Mouse (Mus musculus): ENCODE measurements around the gene Camkk1. TPM values are rescaled to one million over a fixed set of nuclear protein-coding genes. Genes with fewer than 3 reads are reported as not detected.

The Camkk1 gene
- polyA plus RNA-seq, 1 experiment from 2014 or later = 7.5 TPM

DNA sequence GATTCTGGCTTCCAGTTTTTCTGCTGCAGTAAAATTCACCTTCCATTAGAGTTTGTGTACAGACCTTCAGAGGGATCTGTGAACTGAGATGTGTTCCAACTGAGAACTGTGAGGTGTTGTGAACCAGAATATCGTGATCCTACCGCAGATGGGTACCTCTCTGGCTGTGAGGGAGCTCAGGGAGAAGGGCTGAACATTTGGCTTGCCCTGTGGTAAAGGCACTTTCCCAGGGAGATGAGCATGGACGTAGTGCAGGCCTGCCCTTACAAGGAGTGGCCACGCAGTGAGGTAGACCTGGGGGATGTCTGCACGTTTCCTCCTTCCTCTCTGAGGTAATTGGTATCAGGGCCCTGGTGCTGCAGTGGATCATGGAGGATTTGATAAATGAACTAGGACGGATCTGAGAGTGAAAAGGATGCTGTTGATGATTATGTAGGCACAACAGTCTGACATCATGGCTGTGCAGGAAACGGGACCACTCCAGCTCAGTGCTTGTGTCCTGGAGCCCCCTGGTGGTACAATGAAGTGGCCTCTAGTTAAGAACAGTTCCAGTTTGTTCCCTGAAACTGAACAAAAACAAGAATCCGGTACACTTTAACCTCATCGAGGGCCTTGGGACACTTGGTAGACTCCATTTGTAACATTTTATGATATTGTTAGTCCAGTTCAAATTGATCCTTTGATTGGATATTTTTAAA is 20.4 kb downstream of the Camkk1 start:
- ATAC-seq (ENCODE audit: low read depth) = peak; percentile 63; the same call in 1 of the 2 replicates
- Histone ChIP-seq H3K27me3 (ENCODE audit: control insufficient read depth, insufficient read depth, low read depth, low read length) (no peaks in the 10 kb centered on the region), H3K4me1 (replicated peaks; ENCODE audit: control insufficient read depth, insufficient read depth, low read length) (no peaks in the 10 kb centered on the region), H3K36me3 (ENCODE audit: control insufficient read depth, insufficient read depth, low read length) (no peaks in the 10 kb centered on the region), H3K27ac (ENCODE audit: low read length) (no peak overlapping the region), H3K4me2 (ENCODE audit: low read depth, low read length) (no peak overlapping the region), H3K9ac (ENCODE audit: low read length) (no peak overlapping the region), H3K4me3 (ENCODE audit: low read length) (no peak overlapping the region), H3K9me3 (ENCODE audit: control insufficient read depth, low read length) (no peaks in the 10 kb centered on the region)
- WGBS = 48% methylated on average over 9 of the region's 9 CpGs

DNA sequence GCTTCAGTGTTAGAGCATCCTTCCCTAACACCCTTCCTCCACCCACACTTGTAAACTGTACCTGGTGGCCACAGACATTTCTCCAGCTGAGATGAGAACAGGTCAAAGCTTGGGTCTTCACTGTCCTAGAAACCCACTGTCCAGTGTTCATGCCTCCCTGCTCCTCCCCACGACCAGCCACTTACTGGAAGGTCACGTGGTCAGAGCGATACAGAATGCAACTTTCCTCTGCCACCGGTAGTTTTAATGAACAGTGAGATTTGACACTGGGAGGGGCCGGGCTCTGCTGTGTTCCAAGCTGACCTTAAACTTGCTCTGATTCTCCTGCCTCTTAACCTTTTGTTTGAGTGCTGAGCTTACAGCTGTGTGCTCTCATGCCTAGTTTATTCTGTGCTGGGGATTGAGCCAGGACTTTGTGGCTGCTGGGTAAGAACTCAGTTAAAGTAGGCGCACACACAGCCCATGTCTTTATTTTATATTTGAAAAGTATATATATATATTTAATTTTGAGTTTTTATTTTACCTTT is 25.5 kb downstream of the Camkk1 start:
- no peak overlapping the region for H3K27ac ChIP-seq (ENCODE audit: low read length)
- 17% methylated on average over 6 of the region's 6 CpGs for WGBS
- no peak overlapping the region for H3K4me3 ChIP-seq (ENCODE audit: low read length)
- no peaks in the 10 kb centered on the region for H3K27me3 ChIP-seq (ENCODE audit: control insufficient read depth, insufficient read depth, low read depth, low read length)
- no peak for ATAC-seq (ENCODE audit: low read depth)
- H3K9me3 ChIP-seq (ENCODE audit: control insufficient read depth, low read length) = no peaks in the 10 kb centered on the region
- no peak overlapping the region for H3K4me2 ChIP-seq (ENCODE audit: low read depth, low read length)
- 0 out of 2 replicates have a peak overlapping the region, but pooled peaks have one; percentile 4 for H3K9ac ChIP-seq (ENCODE audit: low read length)
- H3K36me3 ChIP-seq (ENCODE audit: control insufficient read depth, insufficient read depth, low read length) = no peaks in the 10 kb centered on the region
- H3K4me1 ChIP-seq (replicated peaks; ENCODE audit: control insufficient read depth, insufficient read depth, low read length) = peaks cover 13% of the 10 kb centered on the region

DNA sequence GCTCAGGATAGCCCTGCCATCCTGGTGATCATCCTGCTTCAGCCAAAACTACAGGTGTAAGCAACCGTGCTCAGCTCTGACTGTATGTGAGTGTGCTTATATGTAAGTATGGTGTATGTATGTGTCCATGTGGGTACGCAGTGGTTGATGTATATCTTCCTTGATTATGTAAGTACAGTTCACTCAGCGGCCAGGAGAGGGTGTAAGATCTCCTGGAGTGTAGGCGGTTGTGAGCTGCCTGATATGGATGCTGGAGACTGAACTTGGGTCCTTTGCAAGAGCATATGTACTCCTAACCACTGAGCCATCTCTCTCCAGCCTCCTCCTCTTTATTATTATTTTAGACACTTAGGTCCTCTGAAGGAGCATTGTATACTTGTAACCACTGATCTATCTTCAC is 26.0 kb downstream of the Camkk1 start:
- no peaks in the 10 kb centered on the region for H3K36me3 ChIP-seq (ENCODE audit: control insufficient read depth, insufficient read depth, low read length)
- H3K4me1 ChIP-seq (replicated peaks; ENCODE audit: control insufficient read depth, insufficient read depth, low read length) = peaks cover 16% of the 10 kb centered on the region
- 68% methylated on average over 4 of the region's 4 CpGs for WGBS
- no peak overlapping the region for H3K9ac ChIP-seq (ENCODE audit: low read length)
- ATAC-seq (ENCODE audit: low read depth) = no peak
- no peak overlapping the region for H3K27ac ChIP-seq (ENCODE audit: low read length)
- H3K27me3 ChIP-seq (ENCODE audit: control insufficient read depth, insufficient read depth, low read depth, low read length) = no peaks in the 10 kb centered on the region
- H3K4me2 ChIP-seq (ENCODE audit: low read depth, low read length) = no peak overlapping the region
- no peaks in the 10 kb centered on the region for H3K9me3 ChIP-seq (ENCODE audit: control insufficient read depth, low read length)
- no peak overlapping the region for H3K4me3 ChIP-seq (ENCODE audit: low read length)

DNA sequence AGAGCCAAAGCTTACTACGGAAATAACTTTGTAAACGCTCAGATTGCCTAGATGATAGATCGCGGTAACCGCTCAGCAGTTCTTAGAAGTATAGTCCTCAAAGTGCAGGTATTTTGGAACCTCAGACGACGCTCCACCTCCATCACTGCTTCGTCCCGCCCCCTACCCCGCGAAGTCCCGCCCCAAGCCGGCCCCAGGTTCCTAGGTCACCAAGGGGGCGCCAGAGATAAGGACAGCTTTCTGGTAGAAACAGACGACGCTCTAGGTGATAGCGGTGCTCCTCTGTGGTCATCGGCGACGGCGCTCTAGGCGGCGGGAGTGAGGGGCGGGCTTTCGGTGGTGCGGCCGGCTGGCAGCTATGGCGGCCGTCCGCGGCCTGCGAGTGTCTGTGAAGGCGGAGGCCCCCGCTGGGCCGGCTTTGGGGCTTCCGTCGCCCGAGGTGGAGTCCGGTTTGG is 28.8 kb downstream of the Camkk1 start, which contains the start of gene Ncbp3:
Gene Ncbp3, plus strand, starts transcription at position 242 of the 455 bp plus-strand sequence.
- Histone ChIP-seq H3K4me3 (ENCODE audit: low read length) (peak within 1 kb of the TSS; percentile 70), H3K4me1 (replicated peaks; ENCODE audit: control insufficient read depth, insufficient read depth, low read length) (peaks cover 16% of the 10 kb centered on the region), H3K27ac (ENCODE audit: low read length) (peak within 1 kb of the TSS; percentile 80), H3K9me3 (ENCODE audit: control insufficient read depth, low read length) (no peaks in the 10 kb centered on the region), H3K27me3 (ENCODE audit: control insufficient read depth, insufficient read depth, low read depth, low read length) (no peaks in the 10 kb centered on the region), H3K36me3 (ENCODE audit: control insufficient read depth, insufficient read depth, low read length) (peaks cover 7% of the 10 kb centered on the region), H3K4me2 (ENCODE audit: low read depth, low read length) (peak within 1 kb of the TSS; percentile 83), H3K9ac (ENCODE audit: low read length) (peak within 1 kb of the TSS; percentile 91)
- peak; percentile 95 for ATAC-seq (ENCODE audit: low read depth)
- under 1% methylated on average over 35 of the region's 39 CpGs for WGBS

DNA sequence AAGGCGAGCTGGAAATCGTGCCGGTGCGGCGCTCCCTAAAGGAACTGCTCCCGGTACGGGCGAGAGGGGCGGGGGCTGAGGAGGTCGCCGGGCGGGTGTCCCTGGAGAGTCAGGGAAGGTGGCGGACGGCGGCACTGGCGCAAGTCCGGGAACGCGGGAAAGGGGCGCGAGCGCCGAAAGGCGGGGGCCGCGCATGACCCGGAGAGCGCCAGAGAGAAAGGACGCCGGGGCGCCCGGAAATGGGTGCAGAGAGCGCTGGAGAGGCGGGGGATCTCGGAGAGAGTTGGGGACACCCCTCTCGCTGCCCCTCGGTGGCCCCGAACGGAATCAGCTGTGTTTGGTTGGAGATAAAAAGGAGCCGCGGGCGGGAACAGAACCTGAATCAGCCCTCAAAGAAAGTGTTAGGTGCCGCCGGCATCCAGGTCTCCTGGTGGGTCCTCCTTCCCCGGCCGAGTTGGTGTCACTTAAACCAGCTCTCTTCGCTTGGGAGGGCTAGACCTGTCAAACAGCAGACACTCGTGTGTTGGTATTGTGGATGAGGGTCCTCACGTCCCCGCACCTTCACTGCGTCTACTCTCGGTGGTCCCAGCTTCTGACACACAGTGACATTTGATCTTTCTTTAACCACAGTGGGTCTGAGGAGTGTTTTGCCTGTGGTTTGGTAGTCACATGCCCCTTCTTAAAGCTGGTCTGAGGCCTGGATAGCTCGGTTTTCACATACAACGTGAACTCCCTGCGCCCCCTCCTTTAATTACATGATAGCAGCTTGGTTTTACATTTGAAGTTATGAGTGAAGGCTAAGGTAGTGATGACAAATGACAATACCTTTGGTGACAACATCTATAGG is 29.4 kb downstream of the Camkk1 start:
- H3K4me2 ChIP-seq (ENCODE audit: low read depth, low read length) = peak overlapping the region; percentile 83
- peak; percentile 69 for ATAC-seq (ENCODE audit: low read depth)
- peaks cover 16% of the 10 kb centered on the region for H3K4me1 ChIP-seq (replicated peaks; ENCODE audit: control insufficient read depth, insufficient read depth, low read length)
- peak overlapping the region; percentile 70 for H3K4me3 ChIP-seq (ENCODE audit: low read length)
- H3K9me3 ChIP-seq (ENCODE audit: control insufficient read depth, low read length) = no peaks in the 10 kb centered on the region
- peak overlapping the region; percentile 80 for H3K27ac ChIP-seq (ENCODE audit: low read length)
- peaks cover 7% of the 10 kb centered on the region for H3K36me3 ChIP-seq (ENCODE audit: control insufficient read depth, insufficient read depth, low read length)
- H3K9ac ChIP-seq (ENCODE audit: low read length) = peak overlapping the region; percentile 91
- 1% methylated on average over 47 of the region's 55 CpGs for WGBS
- H3K27me3 ChIP-seq (ENCODE audit: control insufficient read depth, insufficient read depth, low read depth, low read length) = no peaks in the 10 kb centered on the region

DNA sequence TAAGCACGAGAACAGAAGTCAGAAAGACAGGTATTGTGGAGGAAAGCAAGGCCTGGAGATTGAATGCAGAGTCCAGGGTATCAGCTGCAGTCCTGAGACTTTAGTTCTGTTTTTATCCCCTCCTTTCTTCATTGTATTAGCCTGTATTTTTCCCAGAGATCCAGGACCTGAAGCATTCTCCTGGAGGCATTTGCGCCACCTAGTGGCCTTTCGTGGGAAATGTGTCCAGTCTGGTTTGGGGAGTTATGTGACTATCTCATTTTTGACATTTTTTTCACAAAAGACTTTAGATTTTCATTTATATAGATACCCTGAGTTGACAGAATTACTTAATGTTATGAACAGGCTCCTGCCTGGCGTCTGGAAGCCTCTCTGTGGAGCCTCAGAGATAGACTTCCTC is 30.5 kb downstream of the Camkk1 start:
- no peaks in the 10 kb centered on the region for H3K9me3 ChIP-seq (ENCODE audit: control insufficient read depth, low read length)
- H3K27me3 ChIP-seq (ENCODE audit: control insufficient read depth, insufficient read depth, low read depth, low read length) = no peaks in the 10 kb centered on the region
- ATAC-seq (ENCODE audit: low read depth) = no peak
- no peak overlapping the region for H3K9ac ChIP-seq (ENCODE audit: low read length)
- H3K4me2 ChIP-seq (ENCODE audit: low read depth, low read length) = peak overlapping the region; percentile 83
- H3K4me3 ChIP-seq (ENCODE audit: low read length) = peak overlapping the region; percentile 70; the same call in 1 of the 2 replicates
- H3K27ac ChIP-seq (ENCODE audit: low read length) = no peak overlapping the region
- H3K4me1 ChIP-seq (replicated peaks; ENCODE audit: control insufficient read depth, insufficient read depth, low read length) = peaks cover 16% of the 10 kb centered on the region
- WGBS = 3% methylated on average over 4 of the region's 4 CpGs
- H3K36me3 ChIP-seq (ENCODE audit: control insufficient read depth, insufficient read depth, low read length) = peaks cover 18% of the 10 kb centered on the region

DNA sequence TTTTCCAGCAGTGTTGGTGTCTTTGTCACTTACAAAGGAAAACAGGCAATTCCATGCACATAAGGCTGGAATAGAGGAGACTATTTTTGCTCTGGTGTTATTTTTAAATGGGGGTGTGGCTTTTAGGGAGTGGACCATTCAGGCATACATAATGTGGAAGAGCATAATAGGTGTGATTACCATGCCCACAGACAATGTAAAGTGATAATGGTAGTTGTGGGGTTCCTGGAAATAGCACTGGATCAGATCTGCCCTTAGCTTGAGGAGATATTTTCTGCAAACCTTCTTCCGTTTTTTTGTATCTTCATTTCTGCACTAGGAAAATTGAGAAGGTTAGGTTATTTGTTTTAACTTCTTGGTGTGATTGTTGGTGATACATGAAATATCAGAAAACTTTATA is 34.0 kb downstream of the Camkk1 start:
- no peak overlapping the region for H3K4me2 ChIP-seq (ENCODE audit: low read depth, low read length)
- no peak overlapping the region for H3K9ac ChIP-seq (ENCODE audit: low read length)
- H3K27ac ChIP-seq (ENCODE audit: low read length) = no peak overlapping the region
- H3K9me3 ChIP-seq (ENCODE audit: control insufficient read depth, low read length) = no peaks in the 10 kb centered on the region
- ATAC-seq (ENCODE audit: low read depth) = no peak
- peaks cover 12% of the 10 kb centered on the region for H3K4me1 ChIP-seq (replicated peaks; ENCODE audit: control insufficient read depth, insufficient read depth, low read length)
- H3K27me3 ChIP-seq (ENCODE audit: control insufficient read depth, insufficient read depth, low read depth, low read length) = no peaks in the 10 kb centered on the region
- 79% methylated on average over 1 of the region's 1 CpGs for WGBS
- H3K36me3 ChIP-seq (ENCODE audit: control insufficient read depth, insufficient read depth, low read length) = peaks cover 31% of the 10 kb centered on the region
- H3K4me3 ChIP-seq (ENCODE audit: low read length) = no peak overlapping the region

DNA sequence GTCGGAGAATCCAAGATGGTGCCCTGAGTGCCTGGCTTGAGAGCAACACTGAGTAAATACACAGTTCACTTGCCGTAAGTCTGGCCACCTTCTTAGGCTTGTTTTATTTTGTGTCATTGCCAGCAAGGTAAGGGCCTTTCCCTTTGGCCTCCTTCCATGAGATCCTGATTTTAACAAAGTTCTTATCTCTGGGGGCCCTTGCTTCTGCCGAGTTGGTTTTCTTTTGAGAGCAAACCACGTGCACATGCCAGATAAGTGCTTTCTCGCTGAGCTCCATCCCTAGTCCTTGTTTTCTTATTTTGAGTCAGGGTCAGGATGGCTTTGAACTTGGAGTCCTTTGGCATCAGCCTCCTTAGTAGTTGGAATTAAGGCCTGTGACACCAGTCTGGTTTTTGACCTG is 38.9 kb downstream of the Camkk1 start:
- H3K27ac ChIP-seq (ENCODE audit: low read length) = no peak overlapping the region
- H3K9me3 ChIP-seq (ENCODE audit: control insufficient read depth, low read length) = no peaks in the 10 kb centered on the region
- no peaks in the 10 kb centered on the region for H3K4me1 ChIP-seq (replicated peaks; ENCODE audit: control insufficient read depth, insufficient read depth, low read length)
- H3K4me3 ChIP-seq (ENCODE audit: low read length) = no peak overlapping the region
- WGBS = 47% methylated on average over 5 of the region's 5 CpGs
- H3K27me3 ChIP-seq (ENCODE audit: control insufficient read depth, insufficient read depth, low read depth, low read length) = no peaks in the 10 kb centered on the region
- ATAC-seq (ENCODE audit: low read depth) = no peak
- no peak overlapping the region for H3K9ac ChIP-seq (ENCODE audit: low read length)
- no peak overlapping the region for H3K4me2 ChIP-seq (ENCODE audit: low read depth, low read length)
- H3K36me3 ChIP-seq (ENCODE audit: control insufficient read depth, insufficient read depth, low read length) = peaks cover 28% of the 10 kb centered on the region

DNA sequence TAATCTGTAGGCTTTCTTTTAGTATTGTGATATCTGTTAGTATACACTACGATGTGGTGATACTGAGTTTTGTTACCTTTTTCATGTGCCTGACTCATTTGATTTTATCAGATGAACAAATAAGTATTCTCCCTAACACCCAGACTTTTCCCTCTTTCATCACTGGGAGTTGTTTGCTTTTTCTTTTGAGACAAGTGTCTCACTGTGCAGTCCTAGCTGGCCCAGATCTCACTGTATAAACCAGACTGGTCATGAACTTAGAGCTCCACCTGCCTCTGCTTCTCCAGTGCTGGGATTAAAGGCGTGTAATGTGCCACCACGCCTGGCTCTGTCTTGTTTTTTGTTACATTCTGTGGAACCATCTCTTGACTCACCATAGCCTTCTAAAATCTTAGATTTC is 40.8 kb downstream of the Camkk1 start:
- ATAC-seq (ENCODE audit: low read depth) = no peak
- Histone ChIP-seq H3K9me3 (ENCODE audit: control insufficient read depth, low read length) (no peaks in the 10 kb centered on the region), H3K4me3 (ENCODE audit: low read length) (no peak overlapping the region)

More for the DNA sequence above, 40.8 kb downstream of the Camkk1 start:
- H3K36me3 ChIP-seq (ENCODE audit: control insufficient read depth, insufficient read depth, low read length) = peaks cover 17% of the 10 kb centered on the region
- H3K9ac ChIP-seq (ENCODE audit: low read length) = no peak overlapping the region
- no peak overlapping the region for H3K4me2 ChIP-seq (ENCODE audit: low read depth, low read length)
- 70% methylated on average over 3 of the region's 3 CpGs for WGBS
- H3K27me3 ChIP-seq (ENCODE audit: control insufficient read depth, insufficient read depth, low read depth, low read length) = no peaks in the 10 kb centered on the region
- no peak overlapping the region for H3K27ac ChIP-seq (ENCODE audit: low read length)
- no peaks in the 10 kb centered on the region for H3K4me1 ChIP-seq (replicated peaks; ENCODE audit: control insufficient read depth, insufficient read depth, low read length)

Measured in lung, embryonic 16.5 days (tissue).